Mouse (Mus musculus) lung, embryonic 15.5 days (tissue): ENCODE measurements around the gene Tcf7l1. TPM values are rescaled to one million over a fixed set of nuclear protein-coding genes. Genes with fewer than 3 reads are reported as not detected.

Experiments used
- ATAC-seq: fragments of 200-750 bp; cut with Nextera tagmentation; 2 replicates; pipeline ENCODE4 v1.8.0; 2017; ENCODE audit warnings: moderate number of reproducible peaks, borderline replicate concordance; ENCODE audit not compliant: low FRiP score, low TSS enrichment; ENCODE audit errors: extremely low read depth
- H3K27ac ChIP-seq: fragments of 300-500 bp; sonication (generic); 2 replicates; pipeline ENCODE4 v1.5.1; 2015; ENCODE audit warnings: moderate library complexity, mild to moderate bottlenecking, inconsistent platforms
- H3K27me3 ChIP-seq: fragments of 300-500 bp; sonication (generic); 2 replicates; pipeline ENCODE4 v1.6.1; 2015; ENCODE audit warnings: inconsistent platforms
- H3K36me3 ChIP-seq: fragments of 300-500 bp; sonication (generic); 2 replicates; pipeline ENCODE4 v1.6.1; 2015; ENCODE audit warnings: inconsistent platforms
- H3K4me1 ChIP-seq: fragments of 300-500 bp; sonication (generic); 2 replicates; pipeline ENCODE4 v1.6.1; 2015; ENCODE audit warnings: inconsistent platforms
- H3K4me2 ChIP-seq: fragments of 300-500 bp; sonication (generic); 2 replicates; pipeline ENCODE4 v1.6.1; 2015; ENCODE audit warnings: inconsistent platforms, mild to moderate bottlenecking, moderate library complexity
- H3K4me3 ChIP-seq: fragments of 300-500 bp; sonication (generic); 2 replicates; pipeline ENCODE4 v1.5.1; 2015; ENCODE audit warnings: mild to moderate bottlenecking, inconsistent platforms
- H3K9ac ChIP-seq: fragments of 300-500 bp; sonication (generic); 2 replicates; pipeline ENCODE4 v1.6.1; 2015; ENCODE audit warnings: inconsistent platforms
- H3K9me3 ChIP-seq: fragments of 300-500 bp; sonication (generic); 2 replicates; pipeline ENCODE4 v1.6.1; 2016; ENCODE audit warnings: inconsistent platforms
- WGBS: fragments of 180-500 bp; shearing (Covaris S2); methylation state at CpG from one replicate; pipeline ENCODE4 v1.1.7; 2015; 5-methylcytosine and 5-hydroxymethylcytosine counted together
- polyA plus RNA-seq: library from polyadenylated mRNA; unstranded; fragments of >200 nt; fragmentation: Nextera tagmentation; extraction: Ambion mirVana; gene quantifications from 2 replicates; pipeline ENCODE4 v1.2.1, GENCODE M21; 2015

Gene Tcf7l1
- polyA plus RNA-seq, 1 experiment from 2014 or later = 33.8 TPM

DNA sequence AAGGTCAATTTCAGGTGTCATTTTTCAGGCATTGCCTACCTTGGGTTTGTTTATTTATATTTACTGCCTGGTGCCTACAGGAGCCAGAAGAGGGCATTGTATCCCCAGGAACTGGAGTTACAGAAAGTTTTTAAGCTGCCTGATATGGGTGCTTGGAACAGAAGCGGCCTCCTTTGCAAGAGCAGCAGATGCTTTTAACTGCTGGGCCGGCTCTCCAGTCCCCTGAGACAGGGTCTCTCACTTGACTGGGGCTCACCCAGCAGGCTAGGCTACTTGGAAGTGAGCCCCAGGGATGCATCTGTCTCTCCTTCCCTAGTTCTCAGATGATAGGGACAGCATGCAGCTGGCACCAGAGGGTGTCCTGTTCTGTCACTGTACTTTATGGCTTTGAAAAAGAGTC is 112.7 kb downstream of the Tcf7l1 start:
- Histone ChIP-seq H3K4me1 (peaks cover 75% of the 10 kb centered on the region), H3K27me3 (no peaks in the 10 kb centered on the region), H3K9ac (no peak overlapping the region), H3K9me3 (no peaks in the 10 kb centered on the region), H3K36me3 (no peaks in the 10 kb centered on the region), H3K27ac (peak overlapping the region; percentile 97), H3K4me3 (peak overlapping the region; percentile 29; the same call in 1 of the 2 replicates), H3K4me2 (peak overlapping the region; percentile 50)
- 37% methylated on average over 2 of the region's 2 CpGs for WGBS
- no peak for ATAC-seq

DNA sequence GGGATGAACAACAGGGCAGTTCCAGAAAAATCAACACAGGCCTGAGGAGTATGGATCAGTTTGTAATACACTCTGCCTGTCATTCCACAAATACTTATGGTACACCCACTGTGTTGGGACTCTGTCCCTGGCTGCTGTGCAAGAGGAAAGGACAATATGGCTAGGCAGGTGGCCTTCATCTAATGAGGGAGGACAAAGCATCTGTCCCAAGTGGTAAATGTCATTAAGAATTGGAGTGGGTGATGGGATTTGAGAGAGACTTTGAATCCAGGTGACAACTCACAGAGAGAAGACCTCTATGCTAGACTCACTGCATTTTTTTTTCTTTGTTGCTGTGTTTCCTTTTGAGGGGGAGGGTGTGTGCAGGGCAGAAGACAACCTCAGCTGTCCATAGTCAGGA is 115.3 kb downstream of the Tcf7l1 start:
- no peak for ATAC-seq
- Histone ChIP-seq H3K9me3 (no peaks in the 10 kb centered on the region), H3K4me3 (no peak overlapping the region), H3K27ac (peak overlapping the region; percentile 6; the same call in 1 of the 2 replicates), H3K27me3 (no peaks in the 10 kb centered on the region), H3K4me1 (peaks cover 59% of the 10 kb centered on the region), H3K4me2 (no peak overlapping the region), H3K36me3 (no peaks in the 10 kb centered on the region), H3K9ac (no peak overlapping the region)

DNA sequence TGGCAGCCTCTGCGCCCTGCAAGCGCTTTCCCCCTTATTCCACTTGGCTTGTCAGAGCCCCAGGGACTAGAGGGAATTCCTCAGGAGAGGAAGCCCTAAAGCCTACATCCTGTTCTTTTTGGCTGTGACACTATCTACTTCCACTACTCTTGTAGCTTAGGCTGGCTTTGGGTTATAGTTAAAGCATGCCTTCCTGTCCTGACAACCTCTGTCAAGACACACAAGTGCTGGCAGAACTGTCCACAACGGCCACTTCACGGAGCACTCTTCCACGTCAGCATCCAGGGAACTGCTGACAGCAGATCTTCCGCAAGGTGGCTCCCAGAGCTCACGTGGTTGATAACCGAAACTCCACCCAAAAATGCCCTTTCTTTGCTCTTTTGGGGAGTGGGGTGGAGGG is 117.9 kb downstream of the Tcf7l1 start:
- WGBS = 46% methylated on average over 8 of the region's 8 CpGs
- Histone ChIP-seq H3K27me3 (no peaks in the 10 kb centered on the region), H3K36me3 (no peaks in the 10 kb centered on the region), H3K4me1 (peaks cover 33% of the 10 kb centered on the region), H3K4me2 (no peak overlapping the region), H3K4me3 (no peak overlapping the region), H3K9me3 (no peaks in the 10 kb centered on the region), H3K9ac (no peak overlapping the region), H3K27ac (no peak overlapping the region)
- ATAC-seq = no peak

DNA sequence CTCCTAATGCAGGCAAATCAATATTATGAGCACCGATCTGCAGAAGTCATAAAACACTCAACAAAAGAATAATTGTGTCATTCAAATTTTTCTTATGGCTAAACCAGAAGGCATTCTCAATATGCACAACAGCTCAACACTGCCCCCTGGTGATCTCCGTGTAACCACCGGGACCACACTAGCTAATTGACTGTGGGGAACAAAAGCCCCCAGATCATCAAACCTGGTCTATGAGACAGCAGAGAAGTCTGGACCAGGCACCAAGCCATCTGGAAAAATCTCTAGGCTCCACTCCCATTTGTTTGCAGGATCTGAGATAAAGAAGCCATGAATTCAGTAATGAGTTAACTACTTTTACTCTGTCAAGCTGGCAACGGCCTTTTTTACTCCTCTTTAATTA is 122.0 kb downstream of the Tcf7l1 start:
- Histone ChIP-seq H3K4me1 (peaks cover 33% of the 10 kb centered on the region), H3K4me2 (no peak overlapping the region), H3K36me3 (no peaks in the 10 kb centered on the region), H3K9me3 (no peaks in the 10 kb centered on the region), H3K9ac (no peak overlapping the region), H3K4me3 (no peak overlapping the region), H3K27ac (no peak overlapping the region), H3K27me3 (no peaks in the 10 kb centered on the region)
- WGBS = 67% methylated on average over 4 of the region's 4 CpGs
- ATAC-seq = no peak

DNA sequence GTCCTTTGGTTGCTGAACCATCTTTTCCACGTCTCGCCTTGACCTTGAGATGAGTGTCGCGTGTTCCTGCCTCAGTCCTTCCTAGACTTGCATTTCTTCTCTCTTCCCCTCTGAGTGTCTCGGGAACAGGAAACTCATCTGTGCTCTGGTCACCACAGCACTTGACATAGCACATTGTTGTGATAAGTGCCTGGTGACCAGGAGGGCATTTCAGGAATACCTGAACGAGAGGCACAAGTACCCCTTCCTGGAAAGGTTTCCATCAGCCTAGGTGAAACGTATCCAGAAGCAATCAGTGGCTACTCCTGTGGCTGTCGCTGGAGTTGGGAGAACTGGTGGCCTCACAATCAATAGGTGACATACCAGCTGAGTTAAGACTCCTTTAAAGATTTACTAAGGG is 124.8 kb downstream of the Tcf7l1 start:
- Histone ChIP-seq H3K27ac (no peak overlapping the region), H3K27me3 (no peaks in the 10 kb centered on the region), H3K4me3 (no peak overlapping the region), H3K9me3 (no peaks in the 10 kb centered on the region), H3K9ac (no peak overlapping the region), H3K36me3 (no peaks in the 10 kb centered on the region), H3K4me1 (peaks cover 49% of the 10 kb centered on the region), H3K4me2 (no peak overlapping the region)
- WGBS = 32% methylated on average over 8 of the region's 8 CpGs
- ATAC-seq = no peak

DNA sequence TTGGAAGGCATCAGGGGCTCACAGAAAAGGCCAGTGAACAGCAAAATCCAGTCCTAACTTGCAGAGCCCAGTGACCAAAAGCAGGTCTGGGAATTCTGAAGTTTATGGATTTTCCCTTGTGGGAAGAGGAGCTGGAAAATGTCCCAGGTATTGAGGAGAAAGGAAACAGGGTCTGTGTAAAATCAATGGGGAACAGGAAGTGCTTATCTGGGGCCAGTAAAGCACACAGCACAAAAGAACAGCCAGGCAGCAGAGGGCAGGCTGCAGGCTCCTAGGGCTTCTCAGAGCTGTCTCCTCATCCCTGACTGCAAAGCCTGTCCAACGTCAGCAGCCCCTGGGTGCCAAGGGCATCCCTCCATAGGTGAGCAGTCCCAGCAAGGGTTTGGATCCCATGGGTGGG is 126.1 kb downstream of the Tcf7l1 start:
- Histone ChIP-seq H3K4me3 (no peak overlapping the region), H3K9me3 (no peaks in the 10 kb centered on the region), H3K27ac (peak overlapping the region; percentile 20; the same call in 1 of the 2 replicates), H3K4me1 (peaks cover 51% of the 10 kb centered on the region), H3K27me3 (no peaks in the 10 kb centered on the region), H3K36me3 (no peaks in the 10 kb centered on the region), H3K9ac (no peak overlapping the region), H3K4me2 (no peak overlapping the region)
- WGBS = 18% methylated on average over 1 of the region's 1 CpGs
- no peak for ATAC-seq

DNA sequence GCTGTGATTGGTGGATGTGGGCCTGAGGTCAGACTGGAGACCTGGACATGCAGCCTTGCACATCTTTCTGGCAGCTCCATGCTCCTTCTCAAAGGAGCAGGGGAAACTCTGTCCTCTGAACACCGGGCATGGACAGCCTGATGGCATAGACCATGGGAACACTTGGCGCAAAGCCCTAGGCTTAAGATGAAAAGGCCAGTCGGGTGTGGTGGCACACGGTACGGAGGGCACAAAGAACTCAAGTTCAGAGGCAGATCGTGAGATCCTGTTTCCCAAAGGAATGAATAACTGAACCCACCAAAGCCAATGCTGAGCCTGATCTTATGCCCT is 128.7 kb downstream of the Tcf7l1 start:
- H3K4me1 ChIP-seq = peaks cover 69% of the 10 kb centered on the region
- H3K4me2 ChIP-seq = no peak overlapping the region
- H3K9ac ChIP-seq = no peak overlapping the region
- H3K27ac ChIP-seq = peak overlapping the region; percentile 41
- ATAC-seq = no peak
- no peaks in the 10 kb centered on the region for H3K9me3 ChIP-seq
- H3K27me3 ChIP-seq = no peaks in the 10 kb centered on the region
- 51% methylated on average over 6 of the region's 6 CpGs for WGBS
- H3K4me3 ChIP-seq = no peak overlapping the region
- no peaks in the 10 kb centered on the region for H3K36me3 ChIP-seq

DNA sequence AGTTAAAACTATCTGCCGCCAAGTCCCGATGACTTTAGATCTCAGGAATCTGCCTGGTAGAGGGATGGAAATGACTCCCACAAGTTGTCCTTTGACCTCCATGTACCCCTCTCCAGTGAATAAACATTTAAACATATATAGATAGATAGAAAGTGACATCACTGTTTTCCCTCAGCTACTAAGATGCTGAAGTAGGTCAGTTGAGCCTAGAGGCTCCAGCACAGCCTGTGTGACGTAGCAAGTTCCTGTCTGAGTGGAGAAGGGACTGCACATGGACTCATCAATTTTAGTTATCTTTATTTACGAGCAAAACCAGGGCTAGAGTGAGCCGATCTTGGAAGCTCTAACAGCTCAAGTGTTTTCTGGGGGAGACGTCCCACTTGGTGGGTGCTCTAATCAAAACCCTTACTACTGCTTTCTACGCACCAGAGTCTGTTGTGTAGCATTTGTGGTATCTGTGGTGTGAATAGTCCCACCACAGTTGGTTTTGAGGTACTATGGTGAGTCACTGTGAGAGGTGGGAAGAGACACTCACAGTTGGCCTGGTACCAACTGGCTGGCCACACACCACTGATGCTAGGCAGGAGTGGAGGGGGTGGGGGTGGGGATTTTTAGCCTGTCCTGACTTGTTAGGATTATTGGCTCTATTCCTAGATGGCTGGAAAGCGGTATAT is 129.2 kb downstream of the Tcf7l1 start:
- H3K4me2 ChIP-seq = no peak overlapping the region
- no peak overlapping the region for H3K4me3 ChIP-seq
- H3K4me1 ChIP-seq = peaks cover 73% of the 10 kb centered on the region
- peak overlapping the region; percentile 41 for H3K27ac ChIP-seq
- no peak overlapping the region for H3K9ac ChIP-seq
- no peaks in the 10 kb centered on the region for H3K27me3 ChIP-seq
- WGBS = 37% methylated on average over 8 of the region's 8 CpGs
- peak; percentile 50; the same call in 1 of the 2 replicates for ATAC-seq
- no peaks in the 10 kb centered on the region for H3K9me3 ChIP-seq
- H3K36me3 ChIP-seq = no peaks in the 10 kb centered on the region

DNA sequence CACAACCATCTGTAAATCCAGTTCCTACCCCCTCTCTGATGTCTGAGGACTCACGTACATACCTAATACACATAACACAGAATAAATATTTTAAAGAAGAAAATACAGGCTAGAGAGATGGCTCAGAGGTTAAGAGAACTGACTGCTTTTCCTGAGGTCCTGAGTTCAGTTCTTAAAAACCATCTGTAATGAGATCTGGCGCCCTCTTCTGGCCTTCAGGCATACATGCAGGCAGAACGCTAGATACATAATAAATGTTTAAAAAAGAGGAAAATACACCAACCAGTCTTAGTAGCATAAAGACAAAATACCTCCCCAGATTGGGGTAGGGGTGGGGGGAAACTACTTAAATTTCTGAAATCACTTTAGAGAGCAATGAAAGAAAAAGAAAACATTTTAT is 131.0 kb downstream of the Tcf7l1 start:
- H3K4me3 ChIP-seq = no peak overlapping the region
- no peaks in the 10 kb centered on the region for H3K9me3 ChIP-seq
- WGBS = 59% methylated on average over 3 of the region's 3 CpGs
- no peak overlapping the region for H3K27ac ChIP-seq
- no peak for ATAC-seq
- H3K36me3 ChIP-seq = no peaks in the 10 kb centered on the region
- no peak overlapping the region for H3K9ac ChIP-seq
- no peak overlapping the region for H3K4me2 ChIP-seq
- H3K27me3 ChIP-seq = no peaks in the 10 kb centered on the region
- peaks cover 76% of the 10 kb centered on the region for H3K4me1 ChIP-seq

DNA sequence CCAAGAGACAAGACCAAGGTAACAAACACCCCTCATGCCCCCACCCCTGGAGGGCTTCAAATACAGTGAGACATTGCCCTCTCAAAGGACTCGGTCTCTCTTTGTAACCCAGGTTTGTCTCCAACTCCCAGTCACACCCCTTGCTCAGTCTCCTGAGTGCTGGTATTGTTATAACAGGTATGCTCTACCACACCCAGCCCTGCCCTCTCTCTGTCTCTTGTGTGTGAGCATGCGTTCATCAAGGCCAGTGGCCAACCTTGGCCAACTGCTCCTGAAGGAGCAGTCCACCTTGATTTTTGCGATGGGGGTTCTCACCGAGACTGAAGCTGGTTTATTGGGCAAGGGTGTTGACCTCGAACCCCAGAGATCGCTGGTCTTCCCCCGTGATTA is 133.0 kb downstream of the Tcf7l1 start:
- Histone ChIP-seq H3K9ac (no peak overlapping the region), H3K27ac (peak overlapping the region; percentile 86), H3K4me1 (peaks cover 65% of the 10 kb centered on the region), H3K9me3 (no peaks in the 10 kb centered on the region), H3K36me3 (no peaks in the 10 kb centered on the region), H3K4me2 (peak overlapping the region; percentile 53), H3K4me3 (no peak overlapping the region), H3K27me3 (no peaks in the 10 kb centered on the region)
- 80% methylated on average over 7 of the region's 7 CpGs for WGBS
- no peak for ATAC-seq

DNA sequence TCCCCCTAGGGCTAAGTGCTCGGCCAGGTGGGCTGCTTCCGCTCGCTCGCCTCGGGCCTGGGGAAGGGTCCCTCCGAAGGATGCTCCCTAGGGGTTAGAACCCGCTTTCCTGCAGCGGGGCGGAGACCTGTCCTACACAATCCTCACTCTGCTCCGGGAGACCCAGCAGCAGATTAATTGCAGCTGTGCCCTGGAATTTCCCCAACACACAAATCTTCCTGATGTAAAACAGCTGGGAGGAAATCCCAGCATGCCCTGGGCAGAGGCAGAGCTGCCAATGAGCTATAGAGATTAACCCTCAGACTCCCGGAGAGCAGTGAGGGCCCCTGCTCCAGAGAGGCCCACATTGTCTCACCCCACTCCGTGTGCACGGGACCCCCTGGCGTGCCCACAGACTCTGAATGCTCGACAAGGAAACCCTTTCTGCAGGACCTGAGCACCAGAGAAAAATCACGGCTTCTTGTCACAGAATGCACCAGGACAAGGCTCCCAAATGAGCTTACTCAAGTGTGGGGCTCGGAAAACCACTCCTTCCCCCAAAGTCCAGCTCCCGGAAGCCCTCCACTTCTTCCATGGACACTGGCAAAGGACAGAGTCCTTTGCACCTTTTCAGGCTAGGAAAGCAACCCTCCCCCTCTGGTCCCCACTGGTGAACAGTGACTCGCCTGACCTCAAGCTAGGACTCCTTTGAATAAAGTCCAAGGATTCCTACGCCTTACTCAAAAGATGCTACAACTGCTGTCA is 133.6 kb downstream of the Tcf7l1 start:
- 23% methylated on average over 20 of the region's 20 CpGs for WGBS
- ATAC-seq = peak; percentile 86
- H3K4me3 ChIP-seq = peak overlapping the region; percentile 27

DNA sequence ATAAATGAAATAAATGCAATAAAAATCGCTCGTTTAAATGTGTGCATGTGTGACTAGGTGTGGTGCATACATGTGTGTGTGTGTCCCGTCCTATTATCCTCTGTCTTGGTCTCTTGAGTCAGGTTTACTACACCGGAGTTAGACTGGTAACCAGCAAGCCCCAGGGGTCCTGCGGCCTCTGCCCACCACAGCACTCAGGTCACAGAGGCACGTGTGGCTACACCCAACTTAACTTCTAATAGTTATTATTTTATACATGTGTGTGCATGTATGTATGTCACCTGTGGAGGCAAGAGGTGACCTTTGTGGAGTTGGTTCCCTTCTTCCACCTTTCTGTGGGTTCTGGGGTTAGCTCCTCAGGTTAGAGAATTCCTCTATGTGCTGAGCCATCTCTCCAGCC is 134.7 kb downstream of the Tcf7l1 start:
- Histone ChIP-seq H3K4me3 (no peak overlapping the region), H3K4me2 (no peak overlapping the region), H3K36me3 (no peaks in the 10 kb centered on the region), H3K4me1 (peaks cover 59% of the 10 kb centered on the region), H3K27ac (peak overlapping the region; percentile 86), H3K27me3 (no peaks in the 10 kb centered on the region), H3K9me3 (no peaks in the 10 kb centered on the region), H3K9ac (no peak overlapping the region)
- 92% methylated on average over 6 of the region's 6 CpGs for WGBS
- ATAC-seq = no peak

More for the DNA sequence above, 133.6 kb downstream of the Tcf7l1 start:
- H3K4me1 ChIP-seq = peaks cover 65% of the 10 kb centered on the region
- no peak overlapping the region for H3K9ac ChIP-seq
- no peaks in the 10 kb centered on the region for H3K9me3 ChIP-seq
- H3K27ac ChIP-seq = peak overlapping the region; percentile 86
- H3K27me3 ChIP-seq = no peaks in the 10 kb centered on the region
- H3K36me3 ChIP-seq = no peaks in the 10 kb centered on the region
- peak overlapping the region; percentile 53 for H3K4me2 ChIP-seq
